Mouse (Mus musculus): ENCODE data around the gene Itih5.

GRCm38 (mm10) chr2:10167283-10167682, 13.9 kb downstream of the Itih5 start:
- no peak for TF ChIP-seq CTCF (IDR thresholded peaks at IDR 0.05; ENCODE audit: low read depth)
- TF ChIP-seq EP300 (IDR thresholded peaks at IDR 0.05; ENCODE audit: low read depth): no peak
